Mouse (Mus musculus) skeletal muscle tissue, adult 2 months (tissue): ENCODE results near the gene Ddx27.
"Not testable (repeated sequence)": the region's sequence is repeated elsewhere in the genome, so short reads cannot be mapped to it uniquely, and the experiment has no call there.

Experiments used
- DNase-seq: peaks from one replicate; pipeline ENCODE4 v3.0.0-alpha.2; 2012; ENCODE audit warnings: low read depth, low spot score

Gene Ddx27

GRCm38 (mm10) chr2:167014702-167015381 lies at the start of gene Ddx27:
Ddx27 (plus strand) TSS chr2:167015193.
- peak; percentile 85 for DNase-seq

- no peak for DNase-seq
These were observed 41.8 kb upstream of the Ddx27 start for GRCm38 (mm10) chr2:166973153-166973552.

GRCm38 (mm10) chr2:166974177-166974872 lies 40.7 kb upstream of the Ddx27 start:
- no peak for DNase-seq

- no peak for DNase-seq
These were observed 38.6 kb upstream of the Ddx27 start for GRCm38 (mm10) chr2:166976356-166976755.

GRCm38 (mm10) chr2:166977490-166977889 lies 37.5 kb upstream of the Ddx27 start:
- no peak for DNase-seq

- no peak for DNase-seq
These were observed 34.8 kb upstream of the Ddx27 start for GRCm38 (mm10) chr2:166980161-166980560.

- DNase-seq, result no peak
These were observed 31.6 kb upstream of the Ddx27 start for GRCm38 (mm10) chr2:166983351-166983894.

GRCm38 (mm10) chr2:166990861-166991260 lies 24.1 kb upstream of the Ddx27 start:
- DNase-seq, result no peak

- no peak for DNase-seq
These were observed 23.0 kb upstream of the Ddx27 start for GRCm38 (mm10) chr2:166991945-166992344.

- no peak for DNase-seq
These were observed 19.8 kb upstream of the Ddx27 start for GRCm38 (mm10) chr2:166995021-166995795.

- DNase-seq, result peak; percentile 95
These were observed 19.0 kb upstream of the Ddx27 start, which contains the start of gene Stau1 for GRCm38 (mm10) chr2:166995796-166996532. Stau1 (minus strand) TSS chr2:166996299.

- no peak for DNase-seq
These were observed 18.5 kb upstream of the Ddx27 start for GRCm38 (mm10) chr2:166996533-166996894.

GRCm38 (mm10) chr2:167001486-167001885 lies 13.5 kb upstream of the Ddx27 start:
- no peak for DNase-seq

GRCm38 (mm10) chr2:167004099-167004854 lies 10.7 kb upstream of the Ddx27 start:
- peak; percentile 76 for DNase-seq

GRCm38 (mm10) chr2:167006355-167006754 lies 8.6 kb upstream of the Ddx27 start:
- DNase-seq, result no peak

- DNase-seq, result no peak
These were observed 7.9 kb upstream of the Ddx27 start for GRCm38 (mm10) chr2:167007001-167007491.

GRCm38 (mm10) chr2:167007565-167007964 lies 7.4 kb upstream of the Ddx27 start:
- DNase-seq, result not testable (repeated sequence)

- DNase-seq, result no peak
These were observed 5.5 kb upstream of the Ddx27 start for GRCm38 (mm10) chr2:167009483-167009882.

- no peak for DNase-seq
These were observed 4.4 kb upstream of the Ddx27 start for GRCm38 (mm10) chr2:167010546-167010945.

GRCm38 (mm10) chr2:167015382-167015718 lies 357 bp downstream of the Ddx27 start:
- DNase-seq, result no peak

GRCm38 (mm10) chr2:167019396-167019795 lies 4.4 kb downstream of the Ddx27 start:
- no peak for DNase-seq
